Mouse (Mus musculus) liver, embryonic 15.5 days (tissue): Measurements from ENCODE around the gene Rtn3. TPM values are rescaled to one million over a fixed set of nuclear protein-coding genes. Genes with fewer than 3 reads are reported as not detected.
"Not testable (repeated sequence)": the region's sequence is repeated elsewhere in the genome, so short reads cannot be mapped to it uniquely, and the experiment has no call there.

Experiments
- ATAC-seq: fragments of 200-750 bp; cut with Nextera tagmentation; 2 replicates; pipeline ENCODE4 v1.8.0; 2017; ENCODE audit warnings: moderate number of reproducible peaks, mild to moderate bottlenecking, moderate library complexity; ENCODE audit not compliant: insufficient read depth
- H3K27ac ChIP-seq: fragments of 300-500 bp; sonication (generic); replicated peaks from 2 replicates; pipeline ENCODE4 v1.5.1; 2015; ENCODE audit warnings: mild to moderate bottlenecking, inconsistent platforms
- H3K27me3 ChIP-seq: fragments of 300-500 bp; sonication (generic); 2 replicates; pipeline ENCODE4 v1.6.1; 2015; ENCODE audit warnings: mild to moderate bottlenecking, inconsistent platforms
- H3K36me3 ChIP-seq: fragments of 300-500 bp; sonication (generic); replicated peaks from 2 replicates; pipeline ENCODE4 v1.6.1; 2015; ENCODE audit warnings: moderate library complexity, mild to moderate bottlenecking, inconsistent platforms
- H3K4me1 ChIP-seq: fragments of 300-500 bp; sonication (generic); replicated peaks from 2 replicates; pipeline ENCODE4 v1.6.1; 2015; ENCODE audit warnings: inconsistent platforms
- H3K4me2 ChIP-seq: fragments of 300-500 bp; sonication (generic); 2 replicates; pipeline ENCODE4 v1.6.1; 2015; ENCODE audit warnings: moderate library complexity, mild to moderate bottlenecking, inconsistent platforms
- H3K4me3 ChIP-seq: fragments of 300-500 bp; sonication (generic); replicated peaks from 2 replicates; pipeline ENCODE4 v1.5.1; 2015; ENCODE audit warnings: mild to moderate bottlenecking, inconsistent platforms
- H3K9ac ChIP-seq: fragments of 300-500 bp; sonication (generic); 2 replicates; pipeline ENCODE4 v1.6.1; 2015; ENCODE audit warnings: moderate library complexity, mild to moderate bottlenecking, inconsistent platforms
- H3K9me3 ChIP-seq: fragments of 300-500 bp; sonication (generic); replicated peaks from 2 replicates; pipeline ENCODE4 v1.6.1; 2016; ENCODE audit warnings: inconsistent platforms
- WGBS: fragments of 180-500 bp; shearing (Covaris S2); methylation state at CpG from one replicate; pipeline ENCODE4 v1.1.7; 2015; ENCODE audit warnings: mixed read lengths; ENCODE audit not compliant: insufficient replicate concordance; 5-methylcytosine and 5-hydroxymethylcytosine counted together
- polyA plus RNA-seq: library from polyadenylated mRNA; unstranded; fragments of >200 nt; fragmentation: Nextera tagmentation; extraction: Ambion mirVana; gene quantifications from 2 replicates; pipeline ENCODE4 v1.2.1, GENCODE M21; 2015

Rtn3 gene
- polyA plus RNA-seq, 1 experiment from 2014 or later, result 69.6 TPM

DNA sequence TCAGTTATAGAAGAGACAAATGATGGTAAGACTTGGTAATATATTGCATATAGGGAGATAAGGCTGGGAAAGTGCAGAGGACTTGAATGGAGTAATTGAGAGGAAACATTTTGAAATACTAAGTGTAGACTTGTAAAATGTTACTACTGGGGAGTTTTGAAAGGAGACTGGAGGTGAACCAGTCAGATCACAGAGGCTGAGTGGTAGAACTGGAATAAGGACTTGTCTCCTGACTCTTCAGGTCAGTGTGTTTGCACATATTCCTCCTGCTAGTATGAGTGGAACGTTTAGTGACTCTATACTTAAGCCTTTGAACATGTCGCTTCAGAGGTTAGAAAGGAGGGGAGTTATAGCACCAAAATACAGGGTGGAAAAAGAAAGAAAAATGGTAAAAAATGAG lies 19.4 kb upstream of the Rtn3 start:
- 61% methylated on average over 2 of the region's 2 CpGs for WGBS

DNA sequence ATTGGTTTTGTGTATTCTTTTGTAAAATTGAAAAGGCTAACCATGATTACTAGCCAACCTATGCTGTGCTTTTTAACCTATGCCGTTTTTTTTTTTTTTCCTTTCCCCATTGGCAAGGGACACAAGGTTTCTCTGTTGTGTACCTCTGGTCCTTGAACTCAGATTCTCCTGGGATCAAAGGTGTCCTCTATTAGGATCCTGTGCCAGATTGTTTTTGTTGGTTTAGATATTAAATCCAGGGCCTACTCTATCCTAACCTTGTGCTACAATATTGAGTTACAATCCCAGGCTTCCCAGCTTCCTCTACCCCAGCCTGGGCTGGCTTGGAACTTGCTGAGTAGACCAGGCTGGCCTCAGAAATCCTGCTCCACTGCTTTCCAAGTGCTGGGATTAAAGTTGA lies 17.6 kb upstream of the Rtn3 start:
- Histone ChIP-seq H3K36me3 (no peaks in the 10 kb centered on the region), H3K9ac (no peak overlapping the region), H3K27ac (no peak overlapping the region), H3K27me3 (no peaks in the 10 kb centered on the region), H3K4me2 (no peak overlapping the region), H3K9me3 (no peaks in the 10 kb centered on the region), H3K4me3 (no peak overlapping the region), H3K4me1 (peaks cover 22% of the 10 kb centered on the region)
- ATAC-seq, result no peak
- 77% methylated on average over 1 of the region's 1 CpGs for WGBS

More for the DNA sequence above, 19.4 kb upstream of the Rtn3 start:
- no peak for ATAC-seq
- H3K4me2 ChIP-seq, result no peak overlapping the region
- H3K27me3 ChIP-seq, result no peaks in the 10 kb centered on the region
- H3K4me1 ChIP-seq, result peaks cover 15% of the 10 kb centered on the region
- H3K27ac ChIP-seq, result no peak overlapping the region
- no peaks in the 10 kb centered on the region for H3K36me3 ChIP-seq
- H3K4me3 ChIP-seq, result no peak overlapping the region
- no peak overlapping the region for H3K9ac ChIP-seq
- H3K9me3 ChIP-seq, result no peaks in the 10 kb centered on the region

DNA sequence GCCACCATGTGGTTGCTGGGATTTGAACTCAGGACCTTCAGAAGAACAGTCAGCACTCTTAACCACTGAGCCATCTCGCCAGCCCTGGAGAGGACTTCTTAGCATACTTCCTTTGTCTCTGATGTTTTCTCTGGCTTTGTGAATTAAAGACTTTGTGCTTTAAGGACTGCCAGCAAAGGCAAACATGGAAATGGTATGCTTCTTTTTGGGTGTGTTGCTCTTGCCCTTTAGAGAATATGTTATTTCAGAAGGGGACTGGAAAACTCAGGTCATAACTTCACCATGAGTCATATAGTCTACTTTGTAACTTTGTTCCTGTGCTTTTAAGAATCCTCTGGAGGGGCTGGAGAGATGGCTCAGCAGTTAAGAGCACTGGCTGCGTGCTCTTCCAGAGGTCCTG lies 15.7 kb upstream of the Rtn3 start:
- 85% methylated on average over 2 of the region's 2 CpGs for WGBS
- no peaks in the 10 kb centered on the region for H3K36me3 ChIP-seq
- no peaks in the 10 kb centered on the region for H3K9me3 ChIP-seq
- no peak overlapping the region for H3K4me3 ChIP-seq
- H3K9ac ChIP-seq, result no peak overlapping the region
- peaks cover 29% of the 10 kb centered on the region for H3K4me1 ChIP-seq
- no peak overlapping the region for H3K27ac ChIP-seq
- H3K27me3 ChIP-seq, result no peaks in the 10 kb centered on the region
- no peak overlapping the region for H3K4me2 ChIP-seq
- ATAC-seq, result no peak

DNA sequence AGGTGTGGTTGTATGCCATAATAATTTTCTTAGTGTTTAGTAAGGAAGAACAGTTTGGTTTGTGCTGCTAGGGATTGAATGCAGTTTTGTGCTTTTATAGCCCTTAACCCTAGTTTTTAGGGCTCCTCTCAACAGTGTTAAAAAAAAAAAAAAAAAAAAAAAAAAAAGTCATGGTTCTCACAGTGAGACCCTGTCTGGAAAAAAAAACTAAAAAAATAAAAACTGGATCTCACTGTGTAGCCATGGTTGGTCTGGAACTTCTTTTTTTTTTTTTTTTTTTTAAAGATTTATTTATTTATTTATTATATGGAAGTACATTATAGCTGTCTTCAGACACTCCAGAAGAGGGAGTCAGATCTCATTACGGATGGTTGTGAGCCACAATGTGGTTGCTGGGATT lies 13.0 kb upstream of the Rtn3 start:
- Histone ChIP-seq H3K4me1 (peaks cover 36% of the 10 kb centered on the region), H3K4me2 (peak overlapping the region; percentile 100), H3K27ac (peak overlapping the region; percentile 98; the same call in 1 of the 2 replicates), H3K4me3 (peak overlapping the region; percentile 76; the same call in 1 of the 2 replicates), H3K9ac (0 out of 2 replicates have a peak overlapping the region, but pooled peaks have one; percentile 88)
- 93% methylated on average over 1 of the region's 1 CpGs for WGBS
- H3K36me3 ChIP-seq, H3K27me3 ChIP-seq, H3K9me3 ChIP-seq, ATAC-seq: not testable (repeated sequence)

DNA sequence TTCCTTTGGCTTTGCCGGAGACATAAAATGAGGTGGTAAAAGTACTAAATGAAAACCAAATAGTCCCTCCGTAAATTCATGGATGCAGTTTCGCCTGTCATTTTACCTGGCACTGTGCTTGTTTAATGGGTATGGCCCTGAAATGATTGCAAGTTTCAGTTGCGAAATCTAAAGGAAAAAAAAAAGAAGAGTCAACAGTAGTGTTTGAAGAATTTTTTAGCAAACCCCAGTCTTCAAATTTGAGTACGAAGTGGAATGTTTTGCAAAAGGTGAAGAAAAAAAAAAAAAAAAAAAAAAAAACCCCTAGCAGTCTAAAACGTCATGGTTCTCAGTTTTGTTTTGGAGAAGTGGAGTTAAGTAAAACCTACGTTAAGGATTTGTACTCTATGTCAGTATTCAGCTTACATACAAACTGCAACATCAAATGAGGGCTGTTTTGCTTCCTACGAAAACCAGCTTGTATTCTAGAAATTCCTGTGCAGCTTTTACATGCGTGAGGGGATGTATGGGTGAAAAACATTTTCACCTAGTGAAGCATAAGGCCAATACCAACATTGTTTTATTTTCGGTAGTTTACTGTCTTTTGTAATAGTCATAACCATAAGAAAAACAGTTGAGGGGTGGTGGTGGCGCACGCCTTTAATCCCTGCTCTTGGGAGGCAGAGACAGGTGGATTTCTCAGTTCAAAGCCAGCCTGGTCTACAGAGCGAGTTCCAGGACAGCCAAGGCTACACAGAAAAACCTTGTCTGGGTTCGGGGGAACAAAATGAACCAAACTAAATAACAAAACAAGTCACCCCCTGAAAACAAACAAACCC lies 12.3 kb upstream of the Rtn3 start:
- Histone ChIP-seq H3K27me3 (no peaks in the 10 kb centered on the region), H3K9me3 (no peaks in the 10 kb centered on the region), H3K9ac (peak overlapping the region; percentile 88), H3K27ac (peak overlapping the region; percentile 98), H3K4me3 (peak overlapping the region; percentile 76), H3K4me1 (peaks cover 33% of the 10 kb centered on the region), H3K4me2 (peak overlapping the region; percentile 100), H3K36me3 (no peaks in the 10 kb centered on the region)
- 24% methylated on average over 14 of the region's 14 CpGs for WGBS
- no peak for ATAC-seq

DNA sequence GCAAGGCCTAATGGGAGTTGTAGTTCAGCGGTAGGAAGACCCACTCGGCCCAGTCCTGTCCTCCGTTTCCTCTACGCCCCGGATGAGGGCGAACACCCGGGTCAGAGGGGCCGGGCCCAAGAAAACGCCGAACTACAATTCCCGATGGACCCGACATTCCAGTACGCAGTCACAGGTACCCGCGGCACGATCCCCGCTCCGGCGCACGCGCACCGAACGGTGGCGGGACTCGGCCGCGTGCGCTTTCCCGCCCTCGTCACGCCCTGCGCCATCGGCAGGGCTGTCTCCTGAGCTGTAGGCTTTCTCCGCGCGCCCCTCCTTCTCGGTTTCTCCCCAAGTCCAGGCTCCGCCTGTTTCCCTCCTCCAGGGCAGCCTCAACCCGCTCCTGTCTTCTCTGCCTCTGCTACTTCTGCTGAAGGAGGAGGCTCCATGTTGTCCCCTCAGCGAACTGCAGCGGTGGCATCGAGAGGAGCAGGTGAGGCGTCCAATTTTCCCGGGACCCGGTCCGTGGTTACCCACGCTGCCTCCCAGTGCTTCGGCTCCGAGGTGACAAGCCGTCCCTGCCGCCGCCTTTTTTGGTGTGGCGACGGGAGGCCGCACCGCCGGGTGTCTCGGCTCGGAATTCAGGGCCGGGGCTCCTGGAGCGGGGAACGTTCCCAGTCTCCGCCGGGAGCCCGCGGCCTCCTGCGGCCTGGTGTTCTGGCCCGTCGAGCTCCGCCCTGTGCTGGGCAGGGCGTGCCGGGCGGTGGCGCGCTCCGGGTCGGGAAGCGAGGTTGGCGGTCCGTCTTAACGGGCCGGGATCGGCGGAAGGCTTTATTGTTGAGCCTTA lies 11.3 kb upstream of the Rtn3 start:
- Histone ChIP-seq H3K4me1 (peaks cover 29% of the 10 kb centered on the region), H3K36me3 (no peaks in the 10 kb centered on the region), H3K9me3 (no peaks in the 10 kb centered on the region), H3K27ac (peak overlapping the region; percentile 98), H3K27me3 (no peaks in the 10 kb centered on the region), H3K9ac (peak overlapping the region; percentile 88), H3K4me3 (peak overlapping the region; percentile 76), H3K4me2 (peak overlapping the region; percentile 100)
- peak; percentile 94 for ATAC-seq
- under 1% methylated on average over 84 of the region's 84 CpGs for WGBS

DNA sequence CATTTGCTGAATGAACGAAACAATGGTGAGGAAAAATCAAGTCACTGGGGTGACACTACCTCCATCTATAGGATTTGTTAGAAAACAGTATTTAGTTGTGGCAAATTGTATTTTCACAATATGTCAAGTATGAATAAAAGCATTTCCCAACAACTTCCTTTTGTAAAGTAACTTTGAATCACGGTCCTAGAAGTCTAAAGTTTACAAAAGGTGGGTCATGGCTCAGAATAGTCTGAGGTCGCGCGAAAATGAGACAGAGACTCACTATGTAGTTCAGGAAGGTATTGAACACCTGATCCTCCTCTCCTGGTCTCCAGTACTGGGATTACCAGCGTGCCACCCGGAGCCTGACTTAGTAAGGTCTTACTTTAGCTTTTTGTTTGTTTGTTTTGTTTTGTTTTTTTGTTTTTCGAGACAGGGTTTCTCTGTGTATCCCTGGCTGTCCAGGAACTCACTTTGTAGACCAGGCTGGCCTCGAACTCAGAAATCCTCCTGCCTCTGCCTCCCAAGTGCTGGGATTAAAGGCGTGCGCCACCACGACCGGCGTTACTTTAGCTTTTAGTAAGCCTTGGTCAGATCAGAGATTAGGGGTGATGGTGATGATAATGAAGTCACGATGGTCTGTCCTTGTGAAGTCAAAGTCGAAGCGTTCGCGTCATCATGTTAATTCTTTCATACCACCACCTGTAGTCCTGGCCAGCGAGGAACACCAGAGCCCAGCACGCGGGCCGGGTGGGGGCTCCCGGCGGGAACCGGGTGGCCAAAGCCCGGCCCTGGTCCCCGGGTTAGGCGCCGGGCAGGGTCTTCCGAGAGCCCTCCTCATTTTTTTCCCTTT lies 10.5 kb upstream of the Rtn3 start, which contains the start of gene Atl3:
Atl3 (plus strand) TSS at position 689 of the 835 bp plus-strand sequence.
- peak within 1 kb of the TSS; percentile 98 for H3K27ac ChIP-seq
- no peaks in the 10 kb centered on the region for H3K36me3 ChIP-seq
- H3K4me3 ChIP-seq, result peak within 1 kb of the TSS; percentile 76
- peak within 1 kb of the TSS; percentile 88 for H3K9ac ChIP-seq
- 23% methylated on average over 31 of the region's 31 CpGs for WGBS
- H3K4me2 ChIP-seq, result peak within 1 kb of the TSS; percentile 100
- peaks cover 29% of the 10 kb centered on the region for H3K4me1 ChIP-seq
- ATAC-seq, result no peak
- no peaks in the 10 kb centered on the region for H3K9me3 ChIP-seq
- no peaks in the 10 kb centered on the region for H3K27me3 ChIP-seq

DNA sequence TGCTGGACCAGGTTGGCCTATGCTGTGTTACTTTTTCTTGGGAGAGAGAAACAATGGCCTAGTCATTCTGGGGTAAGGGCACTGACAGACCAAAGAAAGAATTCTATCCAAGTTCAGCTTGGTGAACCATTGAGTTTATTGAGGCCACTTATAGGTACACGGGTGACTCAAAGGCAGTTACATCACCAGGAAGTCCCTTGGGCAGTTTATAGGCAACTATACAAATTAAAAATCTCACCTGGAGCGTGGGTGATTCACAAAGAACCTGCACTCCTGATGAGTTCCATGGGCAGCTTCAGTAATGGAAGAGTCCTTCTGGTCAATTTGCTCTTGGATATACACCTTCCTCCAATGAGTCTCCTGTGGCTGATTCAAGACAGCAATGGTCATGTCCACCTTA lies 9.6 kb upstream of the Rtn3 start:
- no peaks in the 10 kb centered on the region for H3K27me3 ChIP-seq
- H3K9me3 ChIP-seq, result no peaks in the 10 kb centered on the region
- H3K4me2 ChIP-seq, result peak overlapping the region; percentile 100; the same call in 1 of the 2 replicates
- ATAC-seq, result no peak
- no peak overlapping the region for H3K4me3 ChIP-seq
- H3K4me1 ChIP-seq, result peaks cover 29% of the 10 kb centered on the region
- no peaks in the 10 kb centered on the region for H3K36me3 ChIP-seq
- H3K27ac ChIP-seq, result no peak overlapping the region
- WGBS, result 78% methylated on average over 2 of the region's 2 CpGs
- no peak overlapping the region for H3K9ac ChIP-seq

DNA sequence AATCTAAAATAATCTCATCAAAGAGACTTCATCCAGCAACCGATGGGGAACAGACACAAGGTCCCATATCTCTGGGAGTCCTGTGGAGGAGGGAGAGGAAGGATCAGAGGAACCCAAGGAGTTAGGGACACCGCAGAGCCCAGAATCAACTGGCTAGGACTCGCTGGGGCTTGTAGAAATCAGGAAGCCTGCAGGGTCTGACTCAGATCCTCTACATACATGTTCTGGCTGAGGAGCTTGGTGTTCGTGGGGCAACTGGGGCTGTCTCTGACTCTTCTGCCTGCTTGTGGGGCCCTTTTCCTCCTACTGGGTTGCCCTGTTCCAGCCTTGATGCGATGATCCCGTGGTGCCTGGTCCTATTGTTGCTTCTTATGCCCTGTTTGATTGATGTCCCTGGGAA lies 8.9 kb upstream of the Rtn3 start:
- Histone ChIP-seq H3K4me3 (no peak overlapping the region), H3K9ac (no peak overlapping the region), H3K4me2 (no peak overlapping the region), H3K27me3 (no peaks in the 10 kb centered on the region), H3K36me3 (no peaks in the 10 kb centered on the region), H3K9me3 (no peaks in the 10 kb centered on the region), H3K4me1 (peaks cover 24% of the 10 kb centered on the region), H3K27ac (no peak overlapping the region)
- no peak for ATAC-seq
- WGBS, result 79% methylated on average over 6 of the region's 6 CpGs

DNA sequence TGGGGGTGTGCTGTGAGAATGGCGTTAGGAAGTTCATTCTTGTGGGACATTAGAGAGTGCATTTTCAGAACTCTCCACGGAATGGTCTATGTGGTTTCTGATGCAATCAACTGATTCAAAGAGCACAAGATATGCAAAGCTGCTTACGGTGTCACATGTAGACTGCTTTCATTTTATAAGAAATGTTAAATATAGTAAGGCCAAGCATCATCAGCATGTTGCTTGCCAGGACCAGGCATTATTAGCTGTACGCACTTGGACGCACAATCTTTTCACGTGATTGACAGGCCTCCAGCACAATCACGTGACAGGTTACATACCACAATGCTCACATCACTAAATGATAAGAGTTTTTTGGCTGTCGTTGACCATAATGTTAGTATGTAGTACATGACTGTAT lies 4.6 kb upstream of the Rtn3 start:
- no peak for ATAC-seq
- WGBS, result 63% methylated on average over 8 of the region's 8 CpGs
- Histone ChIP-seq H3K36me3 (no peaks in the 10 kb centered on the region), H3K4me3 (no peak overlapping the region), H3K27ac (no peak overlapping the region), H3K4me1 (peaks cover 10% of the 10 kb centered on the region), H3K27me3 (no peaks in the 10 kb centered on the region), H3K9ac (no peak overlapping the region), H3K9me3 (no peaks in the 10 kb centered on the region), H3K4me2 (no peak overlapping the region)
